Mouse (Mus musculus): ENCODE measurements around the gene Btk. TPM values are rescaled to one million over a fixed set of nuclear protein-coding genes. Genes with fewer than 3 reads are reported as not detected.

Btk gene
- polyA plus RNA-seq, 1 experiment from 2014 or later: 0.74 TPM

DNA sequence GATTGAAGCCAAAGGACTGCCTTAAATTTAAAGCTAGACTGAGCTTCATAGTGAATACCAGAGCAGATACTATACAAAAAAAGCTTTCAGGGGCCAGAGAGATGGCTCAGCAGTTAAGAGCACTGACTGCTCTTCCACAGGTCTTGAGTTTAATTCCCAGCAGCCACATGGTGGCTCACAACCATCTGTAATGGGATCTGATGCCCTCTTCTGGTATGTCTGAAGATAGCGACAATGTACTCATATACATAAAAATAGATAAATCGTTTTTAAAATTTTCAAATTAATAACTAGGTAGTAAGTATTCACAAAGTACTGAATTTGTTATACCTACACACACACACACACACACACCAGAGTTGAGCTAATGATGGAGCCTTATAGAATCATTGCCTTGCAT is 50.0 kb downstream of the Btk start:
- WGBS: 70% methylated on average over 2 of the region's 2 CpGs
- Histone ChIP-seq H3K9me3 (replicated peaks) (no peaks in the 10 kb centered on the region), H3K27ac (no peak overlapping the region), H3K4me2 (no peak overlapping the region), H3K27me3 (no peaks in the 10 kb centered on the region), H3K4me1 (replicated peaks) (no peaks in the 10 kb centered on the region), H3K4me3 (no peak overlapping the region), H3K36me3 (peaks cover 5% of the 10 kb centered on the region; the same call in 1 of the 2 replicates), H3K9ac (no peak overlapping the region)
- no peak for ATAC-seq (replicated peaks; ENCODE audit: insufficient number of reproducible peaks, insufficient read depth, low FRiP score, low read depth)

DNA sequence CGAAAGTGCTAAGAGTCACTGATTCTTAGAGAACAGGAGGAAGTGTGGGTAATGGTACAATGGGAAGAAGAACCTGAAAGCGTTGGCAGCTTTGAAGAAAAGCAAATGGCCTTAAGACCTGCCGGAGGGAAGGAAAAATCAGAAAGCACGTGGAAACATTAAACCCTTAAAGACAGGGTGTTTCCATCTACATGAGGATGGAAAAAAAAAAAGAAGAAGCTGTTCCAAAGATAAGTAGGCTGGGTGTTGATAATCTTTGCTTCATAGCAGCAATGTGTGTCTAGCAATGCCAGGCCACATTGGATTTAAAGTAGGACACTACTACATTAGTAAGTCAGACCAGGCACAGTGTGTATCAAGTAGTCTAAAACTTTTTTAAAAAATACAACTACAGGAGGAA is 58.1 kb downstream of the Btk start:
- Histone ChIP-seq H3K27ac (no peak overlapping the region), H3K9me3 (replicated peaks) (no peaks in the 10 kb centered on the region), H3K36me3 (no peaks in the 10 kb centered on the region), H3K4me2 (no peak overlapping the region), H3K4me3 (no peak overlapping the region), H3K4me1 (replicated peaks) (no peaks in the 10 kb centered on the region), H3K9ac (no peak overlapping the region), H3K27me3 (no peaks in the 10 kb centered on the region)
- no peak for ATAC-seq (replicated peaks; ENCODE audit: insufficient number of reproducible peaks, insufficient read depth, low FRiP score, low read depth)
- WGBS: 60% methylated on average over 4 of the region's 4 CpGs

DNA sequence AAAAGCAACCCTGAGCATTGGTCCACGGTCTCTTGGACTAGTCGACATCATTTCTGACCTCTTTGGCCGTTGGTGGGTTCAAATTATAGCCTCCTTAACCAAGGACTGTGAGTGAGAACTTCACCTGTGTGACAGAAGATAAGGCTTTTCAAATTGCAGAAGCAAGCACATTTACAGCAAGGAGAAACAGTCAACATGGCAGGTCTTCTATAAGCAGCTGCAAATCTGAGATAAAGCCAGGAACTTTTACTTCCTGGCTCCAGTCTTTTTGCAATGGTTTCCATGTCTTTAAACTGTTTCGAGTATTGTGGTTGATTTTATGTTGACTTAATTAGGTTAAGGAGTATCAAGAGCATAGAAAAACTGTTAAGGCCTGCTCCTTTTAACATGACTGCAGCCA is 59.6 kb downstream of the Btk start:
- Histone ChIP-seq H3K4me3 (no peak overlapping the region), H3K27me3 (no peaks in the 10 kb centered on the region), H3K4me2 (no peak overlapping the region), H3K9me3 (replicated peaks) (no peaks in the 10 kb centered on the region), H3K27ac (no peak overlapping the region), H3K9ac (no peak overlapping the region), H3K4me1 (replicated peaks) (no peaks in the 10 kb centered on the region), H3K36me3 (no peaks in the 10 kb centered on the region)
- 66% methylated on average over 4 of the region's 4 CpGs for WGBS
- no peak for ATAC-seq (replicated peaks; ENCODE audit: insufficient number of reproducible peaks, insufficient read depth, low FRiP score, low read depth)

DNA sequence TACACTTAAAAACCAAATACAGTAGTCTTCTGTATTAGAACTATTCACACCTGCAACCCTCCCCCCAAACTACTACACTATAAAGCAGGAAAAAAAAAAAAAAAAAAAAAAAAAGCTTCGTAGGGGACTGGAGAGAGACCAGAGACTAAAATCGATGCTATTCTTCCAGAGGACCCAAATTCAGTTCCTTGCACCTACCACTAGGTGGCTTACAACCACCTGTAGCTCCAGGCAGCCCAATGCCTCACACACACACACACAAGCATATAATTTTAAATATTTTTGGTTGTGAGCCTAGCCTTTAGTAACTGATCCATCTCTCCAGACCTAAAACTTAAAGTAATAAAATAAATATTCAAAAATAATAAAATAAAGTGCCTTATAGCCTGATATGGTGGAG is 73.9 kb downstream of the Btk start:
- Histone ChIP-seq H3K9ac (no peak overlapping the region), H3K4me2 (no peak overlapping the region), H3K36me3 (no peaks in the 10 kb centered on the region), H3K27ac (no peak overlapping the region), H3K27me3 (no peaks in the 10 kb centered on the region), H3K9me3 (replicated peaks) (no peaks in the 10 kb centered on the region), H3K4me1 (replicated peaks) (no peaks in the 10 kb centered on the region), H3K4me3 (no peak overlapping the region)
- 29% methylated on average over 2 of the region's 2 CpGs for WGBS
- no peak for ATAC-seq (replicated peaks; ENCODE audit: insufficient number of reproducible peaks, insufficient read depth, low FRiP score, low read depth)

DNA sequence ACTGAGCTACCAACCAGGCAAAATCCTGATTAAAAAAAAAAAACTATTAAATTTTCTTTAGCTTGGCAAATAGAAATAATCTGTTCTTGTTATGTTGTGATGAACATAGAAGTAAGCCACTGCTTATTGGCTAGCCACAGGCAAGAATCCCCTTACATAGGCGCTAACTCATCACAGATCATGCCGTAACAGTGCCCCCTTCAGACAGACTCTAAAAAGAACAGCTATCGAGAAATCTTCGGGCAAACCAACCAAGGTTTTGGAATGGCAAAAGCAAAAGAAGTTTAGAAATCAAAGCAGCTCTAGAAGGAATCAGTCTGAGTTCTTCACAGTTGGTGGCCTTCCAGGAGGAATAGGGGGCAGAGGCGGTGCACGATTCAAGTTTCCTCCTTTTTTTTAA is 75.4 kb downstream of the Btk start:
- Histone ChIP-seq H3K4me3 (no peak overlapping the region), H3K4me1 (replicated peaks) (no peaks in the 10 kb centered on the region), H3K27ac (no peak overlapping the region), H3K9me3 (replicated peaks) (no peaks in the 10 kb centered on the region), H3K27me3 (no peaks in the 10 kb centered on the region), H3K36me3 (no peaks in the 10 kb centered on the region), H3K9ac (no peak overlapping the region), H3K4me2 (no peak overlapping the region)
- no peak for ATAC-seq (replicated peaks; ENCODE audit: insufficient number of reproducible peaks, insufficient read depth, low FRiP score, low read depth)
- 63% methylated on average over 6 of the region's 6 CpGs for WGBS

DNA sequence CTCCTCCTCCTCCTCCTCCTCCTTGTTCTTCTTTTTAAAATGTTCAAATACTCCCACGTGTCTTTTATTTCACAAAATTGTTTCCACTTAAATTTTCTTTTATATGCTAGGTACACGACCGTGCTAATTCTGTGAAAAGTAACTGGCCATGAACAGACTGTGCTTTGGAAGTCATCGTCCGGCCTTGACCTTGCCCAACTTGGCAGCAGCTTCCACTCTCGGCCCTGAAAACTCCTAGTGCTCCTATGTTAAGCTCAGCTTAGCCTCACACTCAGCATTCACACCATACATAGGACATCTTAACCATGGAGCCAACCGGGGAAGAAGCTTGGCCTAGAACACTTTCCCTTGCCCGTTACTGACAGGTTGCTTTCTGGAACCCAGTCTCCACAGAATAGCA is 82.7 kb downstream of the Btk start:
- 84% methylated on average over 8 of the region's 8 CpGs for WGBS
- Histone ChIP-seq H3K9me3 (replicated peaks) (no peaks in the 10 kb centered on the region), H3K9ac (no peak overlapping the region), H3K36me3 (no peaks in the 10 kb centered on the region), H3K27ac (no peak overlapping the region), H3K4me2 (no peak overlapping the region), H3K27me3 (no peaks in the 10 kb centered on the region), H3K4me1 (replicated peaks) (no peaks in the 10 kb centered on the region), H3K4me3 (no peak overlapping the region)
- ATAC-seq (replicated peaks; ENCODE audit: insufficient number of reproducible peaks, insufficient read depth, low FRiP score, low read depth): no peak

Other genes starting within 250 kb of the Btk start
- 0.26 and 0.44 TPM in 2 replicates for gene Drp2, start 179.0 kb downstream of the Btk start, polyA plus RNA-seq (2015; fragmentation: Nextera tagmentation; extraction: Ambion mirVana)
- not detected in 2 replicates for gene Taf7l, start 107.1 kb downstream of the Btk start, polyA plus RNA-seq (2015; fragmentation: Nextera tagmentation; extraction: Ambion mirVana)
- 65.5 and 70.3 TPM in 2 replicates for gene Timm8a1, start 41.7 kb downstream of the Btk start, polyA plus RNA-seq (2015; fragmentation: Nextera tagmentation; extraction: Ambion mirVana)
- gene Rpl36a, start 2.1 kb upstream of the Btk start, polyA plus RNA-seq (2015; fragmentation: Nextera tagmentation; extraction: Ambion mirVana): 203 and 263 TPM in 2 replicates
- gene Gla, start 17.6 kb upstream of the Btk start, polyA plus RNA-seq (2015; fragmentation: Nextera tagmentation; extraction: Ambion mirVana): 2.8 and 3.2 TPM in 2 replicates
- gene Hnrnph2, start 17.6 kb upstream of the Btk start, polyA plus RNA-seq (2015; fragmentation: Nextera tagmentation; extraction: Ambion mirVana): 112 and 114 TPM in 2 replicates
- 3.8 and 4.1 TPM in 2 replicates for gene Armcx4, start 102.9 kb upstream of the Btk start, polyA plus RNA-seq (2015; fragmentation: Nextera tagmentation; extraction: Ambion mirVana)
- gene Armcx1, start 134.4 kb upstream of the Btk start, polyA plus RNA-seq (2015; fragmentation: Nextera tagmentation; extraction: Ambion mirVana): 40.5 and 43.2 TPM in 2 replicates
- 14.1 and 17.0 TPM in 2 replicates for gene Armcx6, start 167.8 kb upstream of the Btk start, polyA plus RNA-seq (2015; fragmentation: Nextera tagmentation; extraction: Ambion mirVana)
- gene Armcx3, start 173.0 kb upstream of the Btk start, polyA plus RNA-seq (2015; fragmentation: Nextera tagmentation; extraction: Ambion mirVana): 80.8 and 81.1 TPM in 2 replicates
- gene Armcx2, start 225.7 kb upstream of the Btk start, polyA plus RNA-seq (2015; fragmentation: Nextera tagmentation; extraction: Ambion mirVana): 53.9 and 57.3 TPM in 2 replicates

Data from heart, embryonic 15.5 days (tissue).